Mouse (Mus musculus): ENCODE measurements around the gene Pax8.

DNA sequence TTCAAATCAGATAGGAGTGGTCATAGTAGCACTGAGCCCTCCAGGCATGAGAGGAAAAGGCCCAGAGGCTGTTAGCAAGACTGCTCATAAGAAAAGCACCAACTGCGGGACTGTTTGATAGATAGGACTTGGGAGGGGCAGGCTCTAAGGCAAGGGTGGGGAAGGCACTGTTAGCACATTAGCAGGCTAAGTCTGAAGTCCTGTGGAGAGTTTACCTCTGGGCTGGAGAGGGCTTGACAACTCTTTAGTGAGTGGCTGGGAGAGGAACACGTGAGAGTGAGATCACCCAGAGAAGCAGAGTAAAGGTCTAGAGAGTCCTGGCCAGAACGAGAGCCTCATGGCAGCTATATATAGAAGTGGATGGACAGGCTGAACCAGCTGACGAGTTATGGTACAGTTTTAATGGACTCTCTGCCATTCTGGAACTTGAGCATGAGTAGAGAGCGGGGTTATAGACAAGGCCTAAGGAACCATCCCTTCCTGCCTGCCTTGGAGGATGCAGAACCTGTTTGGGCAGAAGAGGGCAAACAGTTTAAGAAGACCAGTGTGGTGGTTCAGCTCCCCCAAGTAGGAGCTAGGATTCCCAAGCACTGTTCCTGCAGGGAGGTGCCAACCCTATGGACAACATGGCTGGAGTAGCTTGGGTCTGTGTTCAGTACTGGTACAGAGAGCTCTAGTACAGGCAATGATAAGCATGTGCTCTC is 96.5 kb downstream of the Pax8 start:
- TF ChIP-seq CTCF (IDR thresholded peaks at IDR 0.05; ENCODE audit: low read depth, low read length) (no peak), GATA1 (IDR thresholded peaks at IDR 0.05; ENCODE audit: borderline replicate concordance, low read length) (no peak), GATA2 (IDR thresholded peaks at IDR 0.05; ENCODE audit: borderline replicate concordance, low read depth, low read length) (no peak)

Data from G1E (cell line).